Mouse (Mus musculus) stomach, embryonic 16.5 days (tissue): ENCODE data around the gene Mcm7. TPM values are rescaled to one million over a fixed set of nuclear protein-coding genes. Genes with fewer than 3 reads are reported as not detected.
"Not testable (repeated sequence)": the region's sequence is repeated elsewhere in the genome, so short reads cannot be mapped to it uniquely, and the experiment has no call there.

ENCODE experiments used
- ATAC-seq: fragments of 200-750 bp; cut with Nextera tagmentation; 2 replicates; pipeline ENCODE4 v1.8.0; 2017; ENCODE audit warnings: moderate number of reproducible peaks, moderate TSS enrichment; ENCODE audit not compliant: insufficient read depth, low FRiP score
- H3K27ac ChIP-seq: fragments of 300-500 bp; sonication (generic); 2 replicates; pipeline ENCODE4 v1.5.1; 2014; ENCODE audit warnings: low read length
- H3K27me3 ChIP-seq: fragments of 300-500 bp; sonication (generic); 2 replicates; pipeline ENCODE4 v1.6.1; 2014; ENCODE audit warnings: low read length, control low read depth, mixed read lengths; ENCODE audit not compliant: control insufficient read depth, insufficient read depth
- H3K36me3 ChIP-seq: fragments of 300-500 bp; sonication (generic); 2 replicates; pipeline ENCODE4 v1.6.1; 2014; ENCODE audit warnings: low read length; ENCODE audit not compliant: control insufficient read depth, insufficient read depth
- H3K4me1 ChIP-seq: fragments of 300-500 bp; sonication (generic); 2 replicates; pipeline ENCODE4 v1.6.1; 2014; ENCODE audit warnings: low read length, control low read depth, mixed read lengths; ENCODE audit not compliant: control insufficient read depth, insufficient read depth
- H3K4me2 ChIP-seq: fragments of 300-500 bp; sonication (generic); 2 replicates; pipeline ENCODE4 v1.6.1; 2014; ENCODE audit warnings: low read depth, low read length, mixed read lengths
- H3K4me3 ChIP-seq: fragments of 300-500 bp; sonication (generic); replicated peaks from 2 replicates; pipeline ENCODE4 v1.5.1; 2014; ENCODE audit warnings: mild to moderate bottlenecking, low read length
- H3K9ac ChIP-seq: fragments of 300-500 bp; sonication (generic); 2 replicates; pipeline ENCODE4 v1.6.1; 2014; ENCODE audit warnings: low read length
- H3K9me3 ChIP-seq: fragments of 300-500 bp; sonication (generic); replicated peaks from 2 replicates; pipeline ENCODE4 v1.6.1; 2016; ENCODE audit warnings: low read length, control low read depth; ENCODE audit not compliant: control insufficient read depth
- WGBS: fragments of 180-500 bp; shearing (Covaris S2); extraction: QIAGEN DNeasy Blood & Tissue Kit; methylation state at CpG from one replicate; pipeline ENCODE4 v1.1.7; 2014; 5-methylcytosine and 5-hydroxymethylcytosine counted together
- polyA plus RNA-seq: library from polyadenylated mRNA; unstranded; fragments of >200 nt; fragmentation: Nextera tagmentation; extraction: Ambion mirVana; gene quantifications from 2 replicates; pipeline ENCODE4 v1.2.1, GENCODE M21; 2015

The Mcm7 gene
- polyA plus RNA-seq: 132 and 136 TPM in 2 replicates

- Histone ChIP-seq H3K36me3 (peaks cover 18% of the 10 kb centered on the region), H3K9me3 (no peaks in the 10 kb centered on the region), H3K9ac (peak within 1 kb of the TSS; percentile 84), H3K4me3 (peak within 1 kb of the TSS; percentile 83), H3K4me1 (peaks cover 11% of the 10 kb centered on the region), H3K27ac (peak within 1 kb of the TSS; percentile 98), H3K27me3 (no peaks in the 10 kb centered on the region), H3K4me2 (peak within 1 kb of the TSS; percentile 77)
- peak; percentile 92 for ATAC-seq
- under 1% methylated on average over 54 of the region's 54 CpGs for WGBS
Observed at GRCm38 (mm10) chr5:138171695-138172491, at the start of gene Mcm7, which contains the start of gene Ap4m1. Gene Mcm7, minus strand, starts transcription at chr5:138172422. Gene Ap4m1, plus strand, starts transcription at chr5:138172002.

DNA sequence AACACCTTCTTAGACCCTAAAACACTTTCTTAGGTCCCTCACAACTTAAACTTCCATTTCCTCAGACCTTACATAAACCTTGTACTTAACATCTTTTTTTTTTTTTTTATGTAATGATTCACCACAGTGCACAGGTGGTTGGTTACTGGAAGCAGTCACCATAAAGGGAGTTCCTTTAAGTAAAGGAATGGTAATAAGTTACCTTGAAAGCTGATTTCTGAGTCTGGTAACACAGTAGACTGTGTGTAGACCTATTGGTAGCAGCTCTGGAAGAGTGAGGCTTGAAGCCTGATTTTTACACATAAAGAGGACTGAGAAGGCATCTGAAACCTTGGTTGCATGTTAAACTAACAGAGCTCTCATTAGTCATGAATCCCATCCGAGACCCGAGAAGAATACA, 47.6 kb upstream of the Mcm7 start:
- Histone ChIP-seq H3K9me3 (peaks cover 3% of the 10 kb centered on the region; the same call in 1 of the 2 replicates), H3K27me3 (no peaks in the 10 kb centered on the region), H3K4me3 (no peak overlapping the region), H3K4me2 (no peak overlapping the region), H3K4me1 (no peaks in the 10 kb centered on the region), H3K9ac (no peak overlapping the region), H3K36me3 (no peaks in the 10 kb centered on the region), H3K27ac (no peak overlapping the region)
- ATAC-seq: no peak
- WGBS: 46% methylated on average over 2 of the region's 2 CpGs

- H3K36me3 ChIP-seq, ATAC-seq, H3K27ac ChIP-seq, H3K4me2 ChIP-seq, H3K27me3 ChIP-seq, H3K9ac ChIP-seq, H3K4me3 ChIP-seq, H3K9me3 ChIP-seq, H3K4me1 ChIP-seq: not testable (repeated sequence)
- 95% methylated on average over 13 of the region's 13 CpGs for WGBS
Observed at GRCm38 (mm10) chr5:138216632-138217031, 44.4 kb upstream of the Mcm7 start.

DNA sequence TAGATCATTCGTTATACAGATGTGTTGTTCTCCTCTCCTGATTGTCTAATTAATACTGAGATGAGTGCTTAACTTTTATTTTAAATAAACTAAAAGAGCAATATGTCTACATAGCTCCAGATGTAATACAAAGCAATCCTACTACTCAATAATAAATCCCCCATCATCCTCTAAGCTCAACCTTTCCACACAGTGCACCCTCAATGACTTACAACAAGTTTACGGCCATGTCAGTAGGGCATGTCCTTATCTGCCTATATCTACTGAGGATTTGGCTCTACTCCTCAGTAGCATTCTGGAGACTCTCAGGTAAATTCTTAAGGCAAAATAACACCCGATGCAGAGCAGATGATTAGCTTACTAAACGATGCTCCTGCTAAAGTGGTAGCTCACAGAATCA, 35.7 kb upstream of the Mcm7 start:
- Histone ChIP-seq H3K4me1 (no peaks in the 10 kb centered on the region), H3K27ac (no peak overlapping the region), H3K27me3 (no peaks in the 10 kb centered on the region), H3K9ac (no peak overlapping the region), H3K4me3 (no peak overlapping the region), H3K36me3 (no peaks in the 10 kb centered on the region), H3K9me3 (no peaks in the 10 kb centered on the region; the same call in 1 of the 2 replicates), H3K4me2 (no peak overlapping the region)
- no peak for ATAC-seq
- WGBS: 81% methylated on average over 4 of the region's 4 CpGs

DNA sequence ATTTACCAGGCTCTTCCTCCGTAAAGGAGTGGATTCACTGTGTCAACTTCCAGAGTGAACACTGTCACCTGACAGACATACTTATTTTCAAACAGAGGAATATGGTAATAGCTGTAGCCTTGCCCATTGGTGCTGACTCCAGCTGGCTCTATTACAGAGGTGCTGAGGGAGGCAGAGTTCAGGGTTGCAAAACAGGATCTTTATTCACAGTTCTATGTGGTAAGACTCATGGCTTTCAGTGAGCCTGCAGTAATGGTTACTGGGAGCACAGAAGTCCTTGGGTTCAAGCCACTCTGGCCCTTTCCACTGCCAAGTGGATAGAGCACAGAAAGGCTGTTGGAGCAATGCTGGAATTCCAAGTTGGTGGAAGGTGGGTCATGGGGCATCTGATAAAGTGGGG, 35.0 kb upstream of the Mcm7 start:
- Histone ChIP-seq H3K4me3 (no peak overlapping the region), H3K27me3 (no peaks in the 10 kb centered on the region), H3K9ac (no peak overlapping the region), H3K4me1 (no peaks in the 10 kb centered on the region), H3K36me3 (no peaks in the 10 kb centered on the region), H3K27ac (no peak overlapping the region), H3K4me2 (no peak overlapping the region), H3K9me3 (no peaks in the 10 kb centered on the region; the same call in 1 of the 2 replicates)
- no peak for ATAC-seq
- WGBS: 67% methylated on average over 1 of the region's 1 CpGs

- Histone ChIP-seq H3K4me3 (no peak overlapping the region), H3K27ac (no peak overlapping the region), H3K27me3 (no peaks in the 10 kb centered on the region), H3K36me3 (no peaks in the 10 kb centered on the region), H3K4me2 (no peak overlapping the region), H3K9ac (no peak overlapping the region), H3K4me1 (no peaks in the 10 kb centered on the region), H3K9me3 (no peaks in the 10 kb centered on the region; the same call in 1 of the 2 replicates)
- 90% methylated on average over 3 of the region's 3 CpGs for WGBS
- ATAC-seq: no peak
Observed at GRCm38 (mm10) chr5:138202086-138202485, 29.9 kb upstream of the Mcm7 start.

DNA sequence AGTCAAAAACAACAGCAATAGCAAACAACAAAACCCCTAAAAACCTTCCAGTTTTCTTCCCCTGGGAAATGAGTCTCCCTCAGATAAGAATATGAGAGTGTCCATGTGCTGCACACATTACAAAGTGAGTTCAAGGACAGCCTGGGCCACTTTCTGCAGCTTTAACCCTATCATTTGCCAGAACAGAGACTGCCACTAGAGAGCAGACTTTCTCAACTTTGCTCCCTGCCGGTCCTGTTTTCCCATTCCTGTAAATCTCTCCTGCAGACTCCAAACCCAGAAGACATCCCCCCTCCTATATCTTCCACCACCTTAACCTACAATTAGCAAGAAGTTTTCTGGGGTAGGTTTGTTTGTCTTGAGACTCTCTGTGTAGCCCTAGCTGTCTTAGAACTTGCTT, 27.4 kb upstream of the Mcm7 start:
- H3K9ac ChIP-seq: no peak overlapping the region
- no peak overlapping the region for H3K4me2 ChIP-seq
- no peaks in the 10 kb centered on the region for H3K27me3 ChIP-seq
- H3K36me3 ChIP-seq: no peaks in the 10 kb centered on the region
- no peak for ATAC-seq
- H3K4me1 ChIP-seq: peaks cover 6% of the 10 kb centered on the region; the same call in 1 of the 2 replicates
- H3K4me3 ChIP-seq: no peak overlapping the region
- no peak overlapping the region for H3K27ac ChIP-seq
- 4% methylated on average over 1 of the region's 1 CpGs for WGBS
- H3K9me3 ChIP-seq: no peaks in the 10 kb centered on the region

GRCm38 (mm10) chr5:138195463-138195862, 23.2 kb upstream of the Mcm7 start:
- Histone ChIP-seq H3K4me1 (peaks cover 6% of the 10 kb centered on the region; the same call in 1 of the 2 replicates), H3K4me2 (peak overlapping the region; percentile 98), H3K27me3 (no peaks in the 10 kb centered on the region), H3K27ac (no peak overlapping the region), H3K9ac (peak overlapping the region; percentile 89), H3K4me3 (peak overlapping the region; percentile 80), H3K9me3 (no peaks in the 10 kb centered on the region), H3K36me3 (no peaks in the 10 kb centered on the region)
- no peak for ATAC-seq
- 67% methylated on average over 7 of the region's 7 CpGs for WGBS

DNA sequence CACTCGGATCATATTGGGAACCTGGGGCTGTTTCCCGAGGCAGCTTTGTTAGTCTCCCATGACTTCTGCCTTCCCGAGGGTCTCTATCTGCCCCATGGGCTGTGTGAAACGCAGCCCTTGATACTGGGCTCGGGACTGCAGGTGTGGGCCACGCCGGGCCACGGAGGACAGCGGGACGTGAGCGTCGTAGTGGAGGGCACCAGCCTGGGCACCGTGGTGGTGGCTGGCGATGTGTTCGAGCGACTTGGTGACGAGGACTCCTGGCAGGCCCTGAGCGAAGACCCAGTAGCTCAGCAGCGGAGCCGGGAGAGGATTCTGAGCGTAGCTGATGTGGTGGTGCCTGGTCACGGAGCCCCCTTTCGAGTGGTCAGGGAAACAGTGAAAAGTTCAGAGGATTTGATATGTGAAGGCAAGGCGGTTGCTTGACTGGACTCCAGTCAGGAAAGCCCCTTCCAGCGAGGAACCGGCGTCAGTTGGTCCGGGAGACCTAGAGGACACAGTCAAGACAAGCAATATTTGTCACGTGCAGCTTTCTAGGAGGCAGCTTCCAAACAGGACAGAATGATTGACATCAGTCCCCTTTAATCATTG, 22.6 kb upstream of the Mcm7 start:
- H3K9me3 ChIP-seq: no peaks in the 10 kb centered on the region
- 2% methylated on average over 29 of the region's 29 CpGs for WGBS
- peak overlapping the region; percentile 98 for H3K4me2 ChIP-seq
- ATAC-seq: peak; percentile 65
- H3K9ac ChIP-seq: peak overlapping the region; percentile 89
- peak overlapping the region; percentile 80 for H3K4me3 ChIP-seq
- peak overlapping the region; percentile 88 for H3K27ac ChIP-seq
- H3K4me1 ChIP-seq: peaks cover 6% of the 10 kb centered on the region; the same call in 1 of the 2 replicates
- H3K27me3 ChIP-seq: no peaks in the 10 kb centered on the region
- H3K36me3 ChIP-seq: no peaks in the 10 kb centered on the region
